Mouse (Mus musculus) bone marrow, adult 2 months (tissue): ENCODE data around the gene Slc22a23.

ENCODE experiments used
- CTCF ChIP-seq: fragments of 200-500 bp; IDR thresholded peaks from 2 replicates; pipeline ENCODE4 v1.5.1; 2011; ENCODE audit warnings: low read length, control low read depth; ENCODE audit not compliant: control insufficient read depth, insufficient read depth
- POLR2A ChIP-seq: fragments of 200-500 bp; IDR thresholded peaks from 2 replicates; pipeline ENCODE4 v1.6.1; 2011; ENCODE audit warnings: low read depth, mild to moderate bottlenecking, control low read depth, low read length, borderline replicate concordance; ENCODE audit not compliant: control insufficient read depth

DNA sequence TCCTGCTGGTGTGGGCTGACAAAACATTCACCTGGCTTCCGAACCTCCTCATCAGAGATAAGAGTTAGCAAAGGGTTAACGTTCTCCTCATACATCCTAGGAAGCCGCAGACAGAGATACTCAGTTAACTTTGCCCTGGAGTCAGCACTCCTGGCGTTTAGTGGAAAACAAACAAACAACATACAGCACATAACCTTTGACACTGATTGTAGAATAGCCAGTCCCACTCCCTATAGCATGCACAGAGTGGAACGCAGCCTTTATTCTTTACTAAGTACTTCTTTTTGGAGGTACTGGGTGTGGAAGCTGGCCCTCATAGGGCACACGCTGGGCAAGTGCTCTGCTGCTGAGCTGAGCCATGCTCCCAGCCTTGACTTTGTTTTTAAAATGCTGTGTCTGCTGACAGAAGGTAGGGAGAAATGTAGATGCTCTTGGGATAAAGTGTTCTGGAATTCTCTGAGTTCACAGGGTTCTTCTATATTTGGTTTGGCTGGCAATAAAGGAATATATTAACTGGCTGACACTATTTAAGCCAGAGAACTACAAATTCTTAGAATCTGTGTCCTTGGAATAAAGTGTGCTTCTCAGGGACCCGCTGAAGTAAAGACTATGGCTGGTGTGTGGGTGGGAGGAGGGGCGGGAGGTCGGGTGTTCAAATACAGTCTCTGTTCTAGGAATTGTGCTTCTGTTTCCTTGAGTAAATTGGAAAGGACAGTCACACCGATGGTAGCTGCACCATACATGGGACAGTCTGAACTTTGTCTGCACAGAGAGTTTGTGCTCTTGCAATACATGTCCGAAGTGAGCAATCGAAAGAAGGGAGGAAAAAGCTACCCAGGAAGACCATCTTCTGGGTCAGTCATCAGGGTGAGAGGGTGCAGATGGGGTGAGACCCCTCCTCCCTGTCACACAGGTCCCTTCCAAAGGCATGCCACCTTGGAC, 117.0 kb downstream of the Slc22a23 start:
- TF ChIP-seq CTCF (no peak), POLR2A (no peak)
